Mouse (Mus musculus) urinary bladder, adult 18-20 months (tissue): Measurements from ENCODE around the gene Zbp1.

Source experiments
- DNase-seq, 2 experiments: peaks; one replicate each; pipeline ENCODE4 v3.0.0; 2022; ENCODE audit warnings: low spot score in 2 of 2, mixed read lengths in 2 of 2

The Zbp1 gene

DNA sequence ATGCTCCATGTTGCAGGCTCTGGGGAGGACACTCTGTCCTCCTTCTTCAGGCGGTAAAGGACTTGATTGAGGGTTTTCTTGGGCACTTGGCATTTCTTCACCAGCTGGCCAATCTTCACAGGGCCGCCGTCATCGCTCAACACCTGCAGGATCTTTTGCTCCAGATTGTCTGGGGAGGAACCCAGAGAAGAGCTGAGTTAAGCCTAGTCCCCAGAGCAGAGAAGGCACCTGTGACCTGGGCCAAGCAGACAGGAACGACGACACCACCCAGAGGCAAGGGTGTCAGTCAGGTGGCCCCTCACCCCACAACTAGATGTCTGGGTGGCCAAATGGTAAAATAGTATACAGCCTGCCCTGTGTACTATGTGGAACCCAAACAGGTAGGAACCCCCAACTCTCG lies 1.9 kb downstream of the Zbp1 start:
- DNase-seq, result no peak

- DNase-seq, result no peak
Observed at GRCm38 (mm10) chr2:173212227-173212626, 6.5 kb downstream of the Zbp1 start.

- no peak for DNase-seq
Observed at GRCm38 (mm10) chr2:173209091-173209815, 9.5 kb downstream of the Zbp1 start.

DNA sequence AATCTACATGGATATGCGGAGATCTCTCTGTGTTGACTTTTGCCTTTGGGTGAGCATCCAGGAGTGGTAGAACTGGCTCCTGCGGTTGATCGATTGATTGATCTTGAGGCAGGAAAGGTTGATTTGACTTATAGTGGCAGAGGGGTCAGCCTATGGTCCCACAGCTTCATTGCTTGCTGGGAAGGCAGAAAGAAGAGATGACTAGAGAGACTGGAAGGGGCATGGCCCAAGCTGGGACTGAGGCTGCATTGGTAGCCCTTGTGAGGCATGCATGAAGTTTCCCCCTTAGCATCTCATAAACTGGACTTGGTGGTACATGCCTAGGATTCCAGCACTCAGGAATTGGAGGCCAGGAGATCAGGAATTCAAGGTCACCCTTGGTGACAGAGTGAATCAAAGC lies 11.7 kb downstream of the Zbp1 start:
- no peak for DNase-seq

DNA sequence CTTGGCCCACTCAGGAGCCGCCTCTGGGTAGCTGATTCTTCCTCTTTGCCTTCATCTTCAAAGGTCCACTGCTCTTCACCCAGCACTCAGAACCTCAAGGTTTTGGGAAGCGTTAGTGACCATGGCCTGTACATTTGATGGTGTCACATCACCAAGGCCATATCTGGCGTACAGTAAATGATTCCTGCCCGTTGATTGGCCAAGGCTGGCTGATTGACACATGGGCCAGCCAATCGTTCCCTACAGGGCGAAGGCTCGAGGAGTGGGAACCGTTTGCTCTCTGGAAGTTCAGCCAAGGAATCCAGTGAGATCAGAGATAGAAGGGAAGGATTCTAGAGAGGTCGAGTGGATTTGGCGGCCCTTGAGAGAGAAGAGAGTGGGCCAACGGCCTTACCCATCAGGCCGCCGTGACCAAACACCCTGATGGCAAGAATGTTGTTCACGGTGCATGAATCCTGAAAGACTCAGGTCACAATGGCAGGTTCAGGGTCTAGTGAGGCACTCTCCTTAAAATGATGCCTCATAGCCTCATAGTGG lies 13.1 kb downstream of the Zbp1 start:
- no peak for DNase-seq

- no peak for DNase-seq
Observed at GRCm38 (mm10) chr2:173204671-173205070, 14.1 kb downstream of the Zbp1 start.

GRCm38 (mm10) chr2:173203726-173204125 lies 15.0 kb downstream of the Zbp1 start:
- DNase-seq, result no peak

DNA sequence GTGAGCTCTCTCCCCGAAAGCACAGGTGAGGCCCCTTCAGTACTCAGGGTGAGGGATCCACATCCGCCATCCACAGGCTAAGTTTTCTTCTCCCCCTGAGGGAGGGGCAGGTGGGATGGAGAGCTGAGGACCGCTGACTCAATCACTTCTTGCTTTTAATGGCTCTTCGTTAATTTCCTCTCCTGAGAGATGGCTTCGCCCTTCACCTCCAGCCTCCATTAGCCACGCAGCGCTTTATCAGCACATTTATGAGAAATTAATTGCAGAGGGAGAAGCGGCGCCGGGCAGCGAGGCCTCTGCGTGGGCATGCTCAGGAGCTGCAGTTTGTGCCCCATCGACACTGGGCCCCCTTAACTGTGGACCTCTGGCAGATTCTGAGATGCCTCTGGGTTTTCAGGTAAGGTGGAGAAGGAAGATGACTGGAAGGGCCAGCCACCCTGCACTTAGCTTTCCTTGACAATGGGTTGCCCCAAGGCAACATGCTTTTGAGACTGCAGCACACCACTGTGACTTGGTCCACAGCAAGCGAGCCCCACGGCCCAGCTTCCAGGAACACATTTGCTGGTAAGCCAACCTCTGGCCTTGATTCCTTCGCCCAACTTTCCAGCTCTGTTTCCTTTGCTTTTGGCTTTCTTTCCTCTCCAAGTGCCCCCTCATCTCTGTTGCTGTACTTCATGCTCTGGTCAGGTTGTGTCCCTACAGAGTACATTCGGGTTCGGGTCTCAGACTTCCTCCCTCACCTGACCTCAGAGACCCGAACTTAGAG lies 15.6 kb downstream of the Zbp1 start:
- no peak for DNase-seq

DNA sequence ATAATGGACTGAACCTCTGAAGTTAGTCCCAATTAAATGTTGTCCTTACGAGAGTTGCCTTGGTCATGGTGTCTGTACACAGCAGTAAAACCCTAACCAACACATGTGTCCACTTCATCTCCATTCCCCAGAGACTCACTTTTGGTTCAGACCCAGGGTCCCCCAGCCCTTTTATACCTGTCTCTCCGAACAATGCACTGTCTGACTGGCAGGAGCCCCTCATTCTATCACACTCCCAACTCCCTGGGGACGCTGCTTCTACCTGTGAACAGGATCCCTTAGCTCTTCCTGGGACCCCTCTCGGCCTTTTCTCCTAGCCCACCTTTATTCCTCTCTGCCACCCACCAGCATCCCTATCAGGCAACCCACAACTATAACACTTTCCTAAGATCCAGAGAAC lies 23.9 kb downstream of the Zbp1 start:
- no peak for DNase-seq

DNA sequence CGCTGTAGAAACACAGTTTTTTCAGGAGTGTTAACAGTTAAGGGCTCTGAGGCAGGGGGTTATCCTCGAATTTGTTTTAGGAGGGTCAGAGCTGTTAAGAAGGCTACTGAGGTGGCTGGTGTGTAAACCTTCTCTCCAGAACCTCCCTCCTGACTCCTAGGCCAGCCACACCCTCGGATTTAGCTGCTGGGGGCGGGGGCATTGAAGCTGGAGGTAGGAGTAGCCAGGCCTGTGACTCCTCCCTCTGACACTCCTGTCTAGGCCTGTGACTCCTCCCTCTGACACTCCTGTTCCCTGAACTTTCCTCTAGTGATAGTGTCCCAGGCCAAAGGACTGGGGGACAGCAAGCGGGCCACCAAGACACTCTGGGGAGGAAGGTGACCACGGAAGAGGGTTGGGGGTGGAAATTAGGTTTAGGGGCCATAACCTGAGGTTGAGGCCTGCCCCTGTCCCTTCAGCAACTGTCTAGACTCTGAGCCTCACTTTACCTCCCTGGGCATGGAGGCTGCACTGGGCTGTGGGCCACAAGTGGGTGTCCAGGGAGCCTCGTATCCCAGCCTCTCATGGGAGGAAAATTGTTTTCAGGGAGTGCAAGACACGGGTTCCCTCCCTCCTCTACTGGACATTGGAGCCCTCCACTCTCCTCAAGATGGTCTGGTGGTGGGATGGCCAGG lies 31.4 kb downstream of the Zbp1 start:
- no peak for DNase-seq

GRCm38 (mm10) chr2:173186047-173186943 lies 32.4 kb downstream of the Zbp1 start:
- DNase-seq, result peak; percentile 68 to 86

DNA sequence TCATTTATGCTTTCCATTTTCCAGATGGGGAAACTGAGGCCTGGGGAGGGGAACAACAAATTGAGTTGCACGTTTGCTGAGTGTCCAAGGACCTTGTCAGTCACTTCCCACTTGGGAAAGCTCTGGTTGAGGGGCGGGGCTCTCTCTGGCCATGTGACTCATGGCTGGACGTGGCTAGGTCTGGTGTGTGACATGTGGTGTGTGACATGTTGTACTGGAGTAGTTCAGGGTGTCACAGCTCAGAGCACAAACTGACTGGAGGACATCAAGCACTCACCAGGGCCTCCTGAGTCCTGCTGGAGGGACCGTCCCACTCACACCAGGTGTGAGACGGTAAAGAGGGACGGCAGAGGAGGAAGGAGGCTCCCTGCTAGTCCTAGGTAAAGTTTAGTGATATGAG lies 33.4 kb downstream of the Zbp1 start:
- no peak for DNase-seq

DNA sequence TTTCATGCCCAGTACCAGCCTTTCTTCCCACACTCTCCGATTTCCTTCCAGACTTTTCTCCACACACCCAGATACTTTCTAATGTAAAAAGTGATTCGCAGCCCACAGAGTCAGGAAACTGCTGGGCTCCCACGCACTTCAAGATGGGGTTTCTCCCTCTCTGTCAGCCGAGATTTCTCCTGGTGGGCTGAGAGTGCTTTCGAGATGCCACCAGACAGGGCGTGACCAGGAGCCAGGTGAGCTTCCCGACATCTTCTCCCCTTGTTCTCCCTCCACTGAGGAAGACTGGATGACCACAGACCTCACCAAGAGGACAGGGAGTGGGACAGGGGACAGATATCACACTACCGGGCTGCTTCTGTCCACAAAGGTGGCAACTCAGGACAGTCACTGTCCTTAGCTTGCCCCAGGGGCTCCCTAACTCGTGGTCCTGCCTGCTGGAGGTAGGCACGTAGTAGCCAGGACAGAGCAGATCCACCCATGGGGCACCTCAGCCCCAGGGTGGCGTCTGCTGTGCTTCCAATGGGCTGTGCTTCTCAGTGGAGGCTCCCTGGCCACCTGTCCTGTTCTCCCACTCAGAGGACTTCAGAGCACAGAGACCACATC lies 34.1 kb downstream of the Zbp1 start:
- no peak for DNase-seq

- DNase-seq, result peak in 1 of 2 experiments; percentile 75
Observed at GRCm38 (mm10) chr2:173183836-173184460, 34.8 kb downstream of the Zbp1 start.

DNA sequence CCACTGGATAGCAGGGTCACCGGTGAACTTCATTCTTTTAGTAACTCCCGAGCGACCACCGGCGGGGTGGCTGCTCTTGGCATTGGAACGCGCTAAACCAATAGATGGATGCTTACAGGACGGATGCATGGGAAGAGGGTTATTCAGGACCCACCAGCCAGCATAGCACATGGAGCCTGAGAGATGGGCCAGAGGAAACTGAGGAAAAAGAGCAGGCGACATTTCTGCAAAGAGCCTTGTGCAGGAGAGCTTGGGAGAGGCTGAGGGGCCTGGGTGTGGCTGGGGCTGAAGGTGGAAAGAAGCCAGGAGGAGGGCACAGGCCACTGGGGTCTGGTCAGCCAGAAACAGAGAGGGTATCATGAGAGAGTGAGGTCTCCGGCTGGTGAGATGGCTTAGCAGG lies 35.4 kb downstream of the Zbp1 start:
- no peak for DNase-seq

DNA sequence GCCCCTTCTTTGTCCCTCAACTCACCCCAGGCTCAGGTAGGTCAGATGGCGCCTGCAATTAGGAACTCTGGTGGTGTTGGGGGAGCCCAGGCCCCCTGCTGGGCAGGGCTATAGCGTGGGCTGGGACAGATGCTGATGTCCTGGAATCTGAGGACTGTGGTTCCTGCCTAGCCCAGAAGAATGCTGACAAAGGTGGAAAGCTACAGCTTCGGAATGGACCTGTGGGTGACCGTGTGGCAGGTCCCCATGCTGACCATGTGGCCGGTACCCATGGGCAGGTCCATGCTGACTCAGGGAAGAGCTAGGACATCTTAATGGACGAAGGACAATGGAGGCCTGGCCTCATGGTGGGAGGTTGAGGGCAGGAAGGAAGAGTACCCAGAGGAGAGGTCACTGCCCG lies 35.9 kb downstream of the Zbp1 start:
- no peak for DNase-seq

DNA sequence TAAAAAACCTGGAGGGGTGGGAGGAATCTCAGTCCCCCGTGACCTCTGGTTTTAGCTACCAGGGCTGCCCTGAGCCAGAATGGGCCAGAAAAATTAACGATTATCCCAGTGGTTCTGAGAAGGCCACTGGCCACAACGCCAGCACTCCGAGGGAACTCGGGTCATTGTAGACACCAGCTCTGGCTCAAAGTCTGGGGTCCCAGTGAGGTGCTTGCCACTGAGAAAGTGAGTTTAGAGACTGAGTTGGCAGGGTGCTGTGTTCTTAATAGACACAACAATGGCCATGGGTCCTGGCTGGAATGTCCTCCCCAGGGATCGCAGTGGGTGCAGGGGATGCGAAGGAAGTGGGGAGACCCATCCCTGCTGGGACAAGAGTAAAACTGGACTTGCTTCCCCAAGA lies 36.8 kb downstream of the Zbp1 start:
- no peak for DNase-seq

GRCm38 (mm10) chr2:173181486-173181885 lies 37.2 kb downstream of the Zbp1 start:
- DNase-seq, result no peak

DNA sequence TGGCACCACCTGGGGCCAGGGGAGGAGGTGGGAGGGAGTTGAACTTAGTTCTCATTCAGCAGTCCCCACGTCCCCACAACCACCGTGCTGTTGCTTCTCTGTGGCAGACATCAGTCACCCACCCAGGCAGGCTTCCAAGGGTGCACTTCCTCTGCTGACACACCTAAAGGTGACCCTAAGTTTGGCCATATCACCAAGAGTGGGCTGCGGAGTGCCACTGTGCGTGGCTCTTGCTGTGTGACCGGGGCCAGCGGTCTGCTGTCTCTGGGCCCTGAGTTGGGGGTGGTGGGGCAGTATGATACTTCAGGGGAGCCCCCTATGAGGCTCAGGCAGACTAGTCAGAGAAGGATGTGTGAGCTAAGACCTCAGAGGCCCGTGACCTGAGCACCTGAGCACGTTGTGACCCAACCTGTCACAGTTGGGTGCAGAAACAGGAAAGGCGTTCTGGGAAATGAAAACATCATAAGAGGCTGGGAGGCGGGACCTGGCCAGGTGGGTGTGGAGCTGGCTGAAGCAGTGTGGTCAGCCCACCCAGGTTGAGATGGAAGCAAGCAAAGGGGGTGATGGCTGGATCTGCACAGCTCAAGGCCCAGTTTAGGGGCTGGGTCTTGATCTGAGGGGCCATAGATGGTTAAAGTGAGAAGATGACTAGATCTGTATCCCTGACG lies 37.9 kb downstream of the Zbp1 start:
- DNase-seq, result no peak

DNA sequence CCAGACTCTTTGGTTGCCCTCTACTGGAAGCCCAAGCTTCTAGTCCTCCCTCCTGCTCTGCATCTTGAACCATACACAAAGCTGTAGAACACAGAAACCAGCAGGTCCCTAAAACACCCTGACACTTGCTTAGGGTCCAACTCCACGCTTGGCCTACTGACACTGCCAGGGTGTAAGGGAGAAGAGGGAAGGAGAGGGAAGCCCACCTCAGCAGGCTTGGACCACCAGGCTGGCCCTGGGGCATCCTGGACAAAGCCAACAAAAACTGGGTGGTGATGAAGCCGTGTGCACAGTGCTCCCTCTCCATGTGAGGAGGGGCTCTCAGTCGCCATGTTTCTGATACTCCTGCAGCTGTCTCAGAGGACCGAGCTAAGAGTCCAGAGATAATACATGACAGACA lies 38.7 kb downstream of the Zbp1 start:
- no peak for DNase-seq
